Mouse (Mus musculus) MEL (cell line): ENCODE results near the gene Gpr142. TPM values are rescaled to one million over a fixed set of nuclear protein-coding genes. Genes with fewer than 3 reads are reported as not detected.

Experiments
- DNase-seq: peaks from one replicate; pipeline ENCODE4 v3.0.0; 2011; ENCODE audit warnings: low read depth, low spot score
- H3K27ac ChIP-seq: 2 replicates; pipeline ENCODE4 v1.5.1; 2012; ENCODE audit warnings: low read depth, mild to moderate bottlenecking, control low read depth, low read length, moderate library complexity; ENCODE audit not compliant: control insufficient read depth
- H3K27me3 ChIP-seq, 2 experiments: fragments of 150-350 bp in 1 of 2; sonication (generic) in 1 of 2; 2 replicates each; pipeline ENCODE4 v1.6.1; 2012; ENCODE audit warnings: low read length in 2 of 2, mild to moderate bottlenecking in 2 of 2, improper control_type of control experiment in 1 of 2, moderate library complexity in 1 of 2; ENCODE audit not compliant: insufficient read depth in 2 of 2, control insufficient read depth in 1 of 2
- H3K36me3 ChIP-seq, 2 experiments: 2 replicates each; pipeline ENCODE4 v1.6.1; 2012 to 2014; ENCODE audit warnings: low read length in 2 of 2, improper control_type of control experiment in 1 of 2, inconsistent platforms in 1 of 2, mild to moderate bottlenecking in 1 of 2; ENCODE audit not compliant: insufficient read depth in 2 of 2, control insufficient read depth in 1 of 2
- H3K4me1 ChIP-seq, 2 experiments: fragments of 150-350 bp in 1 of 2; sonication (generic) in 1 of 2; 2 replicates each; pipeline ENCODE4 v1.6.1; 2012; ENCODE audit warnings: low read length in 2 of 2, improper control_type of control experiment in 1 of 2, mild to moderate bottlenecking in 1 of 2; ENCODE audit not compliant: insufficient read depth in 2 of 2, control insufficient read depth in 1 of 2
- H3K4me3 ChIP-seq, 2 experiments: fragments of 150-350 bp in 1 of 2; sonication (generic) in 1 of 2; 2 replicates each; pipeline ENCODE4 v1.5.1; 2012; ENCODE audit warnings: low read depth in 2 of 2, low read length in 2 of 2, mild to moderate bottlenecking in 2 of 2, moderate library complexity in 2 of 2, control low read depth in 1 of 2, improper control_type of control experiment in 1 of 2; ENCODE audit not compliant: control insufficient read depth in 1 of 2, insufficient read depth in 1 of 2
- H3K79me2 ChIP-seq: 2 replicates; pipeline ENCODE4 v1.6.1; 2012; ENCODE audit warnings: mild to moderate bottlenecking, low read length, moderate library complexity; ENCODE audit not compliant: control insufficient read depth, poor library complexity, insufficient read depth
- H3K9ac ChIP-seq: 2 replicates; pipeline ENCODE4 v1.6.1; 2012; ENCODE audit warnings: low read depth, mild to moderate bottlenecking, control low read depth, low read length, moderate library complexity; ENCODE audit not compliant: control insufficient read depth, poor library complexity, severe bottlenecking
- H3K9me3 ChIP-seq: fragments of 150-350 bp; sonication (generic); replicated peaks from 2 replicates; pipeline ENCODE4 v1.6.1; 2012; ENCODE audit warnings: mild to moderate bottlenecking, low read length, improper control_type of control experiment, moderate library complexity; ENCODE audit not compliant: insufficient read depth
- CHD1 ChIP-seq: IDR thresholded peaks from 2 replicates; pipeline ENCODE4 v1.6.1; 2012; ENCODE audit warnings: low read depth, mild to moderate bottlenecking, inconsistent platforms, low read length, improper control_type of control experiment
- GABPA ChIP-seq: IDR thresholded peaks from 2 replicates; pipeline ENCODE4 v1.6.1; 2012; ENCODE audit warnings: low read depth, mild to moderate bottlenecking, inconsistent platforms, low read length, improper control_type of control experiment, moderate library complexity
- MAFK ChIP-seq: IDR thresholded peaks from 2 replicates; pipeline ENCODE4 v1.6.1; 2011; ENCODE audit warnings: low read depth, mild to moderate bottlenecking, low read length, improper control_type of control experiment, borderline replicate concordance
- MEF2A ChIP-seq: IDR thresholded peaks from 2 replicates; pipeline ENCODE4 v1.6.1; 2014; ENCODE audit warnings: low read depth, mild to moderate bottlenecking, inconsistent platforms, low read length, improper control_type of control experiment; ENCODE audit not compliant: poor library complexity, insufficient replicate concordance, severe bottlenecking; ENCODE audit errors: extremely low read depth
- NRF1 ChIP-seq: IDR thresholded peaks from 2 replicates; pipeline ENCODE4 v1.6.1; 2014; ENCODE audit warnings: low read depth, mild to moderate bottlenecking, inconsistent platforms, low read length, improper control_type of control experiment, moderate library complexity; ENCODE audit not compliant: poor library complexity, insufficient read depth, severe bottlenecking
- POLR2AphosphoS5 ChIP-seq: IDR thresholded peaks from 2 replicates; pipeline ENCODE4 v1.6.1; 2012; ENCODE audit warnings: low read depth, borderline replicate concordance, mild to moderate bottlenecking, inconsistent platforms, low read length, moderate library complexity, mixed read lengths
- RCOR1 ChIP-seq: IDR thresholded peaks from 2 replicates; pipeline ENCODE4 v1.6.1; 2012; ENCODE audit warnings: low read depth, mild to moderate bottlenecking, inconsistent platforms, low read length, improper control_type of control experiment
- SMC3 ChIP-seq: IDR thresholded peaks from 2 replicates; pipeline ENCODE4 v1.6.1; 2011; ENCODE audit warnings: low read depth, low read length, improper control_type of control experiment
- TAL1 ChIP-seq: IDR thresholded peaks from 2 replicates; pipeline ENCODE4 v1.6.1; 2012; ENCODE audit warnings: mild to moderate bottlenecking, inconsistent platforms, low read length, moderate library complexity, mixed read lengths
- TBP ChIP-seq: IDR thresholded peaks from 2 replicates; pipeline ENCODE4 v1.8.0; 2011; ENCODE audit warnings: low read depth, low read length, improper control_type of control experiment
- TCF12 ChIP-seq: IDR thresholded peaks from 2 replicates; pipeline ENCODE4 v1.6.1; 2014; ENCODE audit warnings: low read depth, mild to moderate bottlenecking, inconsistent platforms, low read length, improper control_type of control experiment, moderate library complexity
- UBTF ChIP-seq: IDR thresholded peaks from 2 replicates; pipeline ENCODE4 v1.6.1; 2012; ENCODE audit warnings: low read depth, mild to moderate bottlenecking, inconsistent platforms, low read length, improper control_type of control experiment, moderate library complexity, borderline replicate concordance; ENCODE audit not compliant: insufficient read depth
- ZMIZ1 ChIP-seq: IDR thresholded peaks from 2 replicates; pipeline ENCODE4 v1.6.1; 2012; ENCODE audit warnings: low read depth, mild to moderate bottlenecking, inconsistent platforms, low read length, improper control_type of control experiment, moderate library complexity
- polyA plus RNA-seq, 2 experiments: library from polyadenylated mRNA; stranded (reverse) in 1 of 2; unstranded in 1 of 2; fragments of >175 nt in 1 of 2; fragments of >200 nt in 1 of 2; gene quantifications; 2 replicates each; pipeline versions ENCODE4 v1.2.1 to v1.2.4; 2012; ENCODE audit warnings: low replicate concordance in 2 of 2, low read depth in 1 of 2; ENCODE audit not compliant: insufficient read length in 2 of 2, insufficient read depth in 1 of 2, missing spikeins in 1 of 2
- total RNA-seq: library from RNA; depleted of rRNA; stranded (reverse); fragments of 300-350 nt; gene quantifications from 2 replicates; pipeline ENCODE4 v1.2.3, GENCODE M21; 2012

Gpr142 gene
- total and polyA plus RNA-seq, 3 experiments, result not detected

DNA sequence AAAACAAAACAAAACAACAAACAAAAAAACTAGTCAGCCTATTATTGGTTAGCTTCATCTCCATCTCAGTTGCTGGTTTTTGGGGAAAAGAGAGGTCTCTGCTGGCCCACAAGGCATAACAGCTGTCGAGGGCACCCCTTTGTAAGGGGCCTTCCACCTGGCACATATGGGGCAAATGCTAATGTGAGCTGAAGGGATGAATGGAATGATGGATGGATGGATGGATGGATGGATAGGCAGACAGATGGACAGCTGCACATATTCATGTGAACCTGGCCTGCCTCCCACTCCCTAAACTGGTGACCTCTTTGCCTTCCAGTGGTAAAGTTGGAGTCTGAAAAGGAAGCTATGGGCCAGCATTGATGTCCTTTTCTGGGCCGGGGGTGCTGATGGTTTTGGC lies 8.3 kb downstream of the Gpr142 start:
- Histone ChIP-seq H3K9me3 (no peaks in the 10 kb centered on the region; the same call in 1 of the 2 replicates), H3K4me1 (no peaks in the 10 kb centered on the region), H3K79me2 (no peaks in the 10 kb centered on the region), H3K4me3 (no peak overlapping the region), H3K27ac (no peak overlapping the region), H3K36me3 (no peaks in the 10 kb centered on the region), H3K27me3 (no peaks in the 10 kb centered on the region), H3K9ac (no peak overlapping the region)
- TF ChIP-seq TCF12 (no peak), UBTF (no peak), MEF2A (no peak), TAL1 (no peak), NRF1 (no peak), ZMIZ1 (no peak), SMC3 (no peak), CHD1 (no peak), RCOR1 (no peak), POLR2AphosphoS5 (no peak)
- DNase-seq, result no peak

GRCm38 (mm10) chr11:114807686-114808427 lies 9.1 kb downstream of the Gpr142 start:
- Histone ChIP-seq H3K4me1 (no peaks in the 10 kb centered on the region), H3K36me3 (no peaks in the 10 kb centered on the region), H3K4me3 (no peak overlapping the region), H3K9ac (no peak overlapping the region), H3K79me2 (no peaks in the 10 kb centered on the region), H3K27ac (no peak overlapping the region), H3K9me3 (no peaks in the 10 kb centered on the region), H3K27me3 (no peaks in the 10 kb centered on the region)
- no peak for TF ChIP-seq GABPA
- no peak for TF ChIP-seq CHD1
- no peak for TF ChIP-seq TBP
- TF ChIP-seq NRF1, result no peak
- TF ChIP-seq MAFK, result no peak
- DNase-seq, result no peak
